Mouse (Mus musculus) ZHBTc4 (cell line): ENCODE results near the gene Fam222a.

ENCODE experiments used
- DNase-seq: peaks from one replicate; pipeline ENCODE4 v3.0.0-alpha.2; 2011; ENCODE audit warnings: low read depth, low spot score

Gene Fam222a

GRCm38 (mm10) chr5:114557765-114558731 lies 9.8 kb upstream of the Fam222a start:
- DNase-seq, result no peak

GRCm38 (mm10) chr5:114560533-114560936 lies 7.3 kb upstream of the Fam222a start:
- DNase-seq, result peak; percentile 63

GRCm38 (mm10) chr5:114560965-114561364 lies 6.9 kb upstream of the Fam222a start:
- peak; percentile 69 for DNase-seq

GRCm38 (mm10) chr5:114563994-114564393 lies 3.8 kb upstream of the Fam222a start:
- DNase-seq, result peak; percentile 57

- DNase-seq, result peak; percentile 79
Observed at GRCm38 (mm10) chr5:114565305-114565704, 2.5 kb upstream of the Fam222a start.

- no peak for DNase-seq
Observed at GRCm38 (mm10) chr5:114565751-114566150, 2.1 kb upstream of the Fam222a start.

GRCm38 (mm10) chr5:114566461-114566860 lies 1.4 kb upstream of the Fam222a start:
- no peak for DNase-seq

GRCm38 (mm10) chr5:114567075-114567517 lies 720 bp upstream of the Fam222a start:
- DNase-seq, result peak; percentile 99

GRCm38 (mm10) chr5:114568818-114569217 lies 1.0 kb downstream of the Fam222a start:
- DNase-seq, result no peak

GRCm38 (mm10) chr5:114569918-114570670 lies 2.3 kb downstream of the Fam222a start:
- no peak for DNase-seq

GRCm38 (mm10) chr5:114570791-114571450 lies 3.1 kb downstream of the Fam222a start:
- DNase-seq, result peak; percentile 24

- DNase-seq, result peak; percentile 96
Observed at GRCm38 (mm10) chr5:114571451-114572030, 3.7 kb downstream of the Fam222a start.

- DNase-seq, result no peak
Observed at GRCm38 (mm10) chr5:114572997-114573396, 5.2 kb downstream of the Fam222a start.

GRCm38 (mm10) chr5:114573920-114574628 lies 6.3 kb downstream of the Fam222a start:
- DNase-seq, result no peak

GRCm38 (mm10) chr5:114575010-114575409 lies 7.2 kb downstream of the Fam222a start:
- DNase-seq, result no peak

- DNase-seq, result no peak
Observed at GRCm38 (mm10) chr5:114575530-114575929, 7.7 kb downstream of the Fam222a start.

GRCm38 (mm10) chr5:114575986-114576605 lies 8.3 kb downstream of the Fam222a start:
- DNase-seq, result no peak

GRCm38 (mm10) chr5:114578361-114578760 lies 10.5 kb downstream of the Fam222a start:
- DNase-seq, result no peak

- DNase-seq, result no peak
Observed at GRCm38 (mm10) chr5:114579714-114580357, 12.0 kb downstream of the Fam222a start.

- no peak for DNase-seq
Observed at GRCm38 (mm10) chr5:114581486-114581885, 13.7 kb downstream of the Fam222a start.
